Mouse (Mus musculus): Measurements from ENCODE around the gene Pik3ap1. TPM values are rescaled to one million over a fixed set of nuclear protein-coding genes. Genes with fewer than 3 reads are reported as not detected.

The Pik3ap1 gene
- total and polyA plus RNA-seq, 3 experiments, result 0.07 to 0.16 TPM; not detected in 1

DNA sequence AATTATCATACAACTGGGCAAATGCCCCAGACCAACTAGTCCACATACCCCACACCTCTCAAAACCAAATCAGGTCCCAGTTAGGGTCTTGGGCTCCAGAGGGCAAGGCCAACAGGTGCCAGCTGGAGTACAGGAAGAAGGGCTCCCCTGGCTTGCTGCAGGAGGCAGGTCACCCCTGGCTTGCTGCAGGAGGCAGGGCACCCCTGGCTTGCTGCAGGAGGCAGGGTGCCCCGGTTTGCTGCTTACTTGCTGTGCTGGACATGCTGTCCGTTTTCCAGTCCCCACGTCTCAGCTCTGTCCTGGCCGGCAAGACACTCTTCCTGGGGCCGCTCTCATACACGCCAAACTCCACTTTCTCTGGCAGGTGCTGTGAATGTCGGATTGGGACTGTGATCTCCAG is 97.7 kb downstream of the Pik3ap1 start:
- TF ChIP-seq GATA2 (IDR thresholded peaks at IDR 0.05; ENCODE audit: borderline replicate concordance, low read depth, low read length) (no peak), GATA1 (IDR thresholded peaks at IDR 0.05; ENCODE audit: borderline replicate concordance, low read length) (no peak), POLR2AphosphoS5 (IDR thresholded peaks at IDR 0.05; ENCODE audit: insufficient replicate concordance, low read depth, low read length) (no peak), CTCF (IDR thresholded peaks at IDR 0.05; ENCODE audit: low read depth, low read length) (no peak), TAL1 (conservative IDR thresholded peaks at IDR 0.05; ENCODE audit: low read depth, low read length) (no peak)
- DNase-seq (ENCODE audit: low spot score), result no peak
- 0 out of 2 replicates have a peak, but pooled peaks cover 6% of the 10 kb centered on the region for H3K4me1 ChIP-seq (ENCODE audit: insufficient read depth, low read depth, low read length)
- H3K9me3 ChIP-seq (replicated peaks), result no peaks in the 10 kb centered on the region
- no peak for ATAC-seq (ENCODE audit: extremely low read depth, insufficient number of reproducible peaks, low FRiP score, poor library complexity, severe bottlenecking)
- no peaks in the 10 kb centered on the region for H3K36me3 ChIP-seq (replicated peaks)
- H3K27me3 ChIP-seq (ENCODE audit: insufficient read depth, low read length), result peaks cover 42% of the 10 kb centered on the region
- H3K4me3 ChIP-seq (ENCODE audit: low read depth, low read length), result no peak overlapping the region

DNA sequence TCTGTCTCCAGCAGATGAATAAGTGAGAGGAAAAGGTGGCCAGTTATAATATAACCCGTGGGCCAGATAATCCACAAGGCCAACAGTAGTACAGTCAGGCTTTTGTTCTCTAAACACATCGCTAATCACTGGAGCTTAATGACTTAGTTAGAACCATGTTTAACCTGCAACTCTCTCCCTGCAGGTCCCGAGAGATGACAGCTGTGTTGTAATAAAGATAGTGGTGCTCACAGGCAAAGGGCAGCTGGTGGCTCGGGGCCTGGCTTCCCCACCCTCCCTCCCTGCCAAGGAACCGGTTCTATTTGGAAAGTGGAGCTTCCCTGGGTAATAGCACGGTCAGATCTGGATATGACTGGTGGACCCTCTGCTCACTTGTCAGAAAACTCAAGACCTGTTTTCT is 100.4 kb downstream of the Pik3ap1 start:
- Histone ChIP-seq H3K4me1 (ENCODE audit: insufficient read depth, low read depth, low read length) (no peaks in the 10 kb centered on the region), H3K27me3 (ENCODE audit: insufficient read depth, low read length) (peaks cover 59% of the 10 kb centered on the region), H3K9me3 (replicated peaks) (no peaks in the 10 kb centered on the region), H3K4me3 (ENCODE audit: low read depth, low read length) (no peak overlapping the region), H3K36me3 (replicated peaks) (no peaks in the 10 kb centered on the region)
- DNase-seq (ENCODE audit: low spot score), result no peak
- TF ChIP-seq GATA1 (IDR thresholded peaks at IDR 0.05; ENCODE audit: borderline replicate concordance, low read length) (no peak), GATA2 (IDR thresholded peaks at IDR 0.05; ENCODE audit: borderline replicate concordance, low read depth, low read length) (no peak), CTCF (IDR thresholded peaks at IDR 0.05; ENCODE audit: low read depth, low read length) (no peak), POLR2AphosphoS5 (IDR thresholded peaks at IDR 0.05; ENCODE audit: insufficient replicate concordance, low read depth, low read length) (no peak), TAL1 (conservative IDR thresholded peaks at IDR 0.05; ENCODE audit: low read depth, low read length) (no peak)
- no peak for ATAC-seq (ENCODE audit: extremely low read depth, insufficient number of reproducible peaks, low FRiP score, poor library complexity, severe bottlenecking)

DNA sequence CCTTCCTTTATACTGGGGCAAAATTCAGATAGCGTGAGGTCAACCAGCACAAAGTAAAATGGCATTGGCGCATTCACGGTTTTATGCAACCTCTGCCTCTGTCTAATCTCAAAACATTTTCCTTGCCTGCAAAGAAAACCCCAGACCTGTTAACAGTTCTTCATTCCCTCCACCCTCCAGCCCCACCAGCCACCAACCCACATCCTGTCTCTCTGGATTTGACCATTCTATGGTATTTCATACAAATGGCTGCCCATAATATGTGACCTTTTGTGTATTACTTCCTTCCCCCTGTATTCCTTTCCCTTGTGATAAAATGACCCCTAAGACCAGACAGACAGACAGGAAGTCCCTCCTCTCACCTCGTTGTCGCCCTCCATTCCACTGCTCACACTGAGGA is 102.2 kb downstream of the Pik3ap1 start:
- 0 out of 2 replicates have a peak, but pooled peaks cover 1% of the 10 kb centered on the region for H3K4me1 ChIP-seq (ENCODE audit: insufficient read depth, low read depth, low read length)
- no peaks in the 10 kb centered on the region for H3K36me3 ChIP-seq (replicated peaks)
- TF ChIP-seq GATA1 (IDR thresholded peaks at IDR 0.05; ENCODE audit: borderline replicate concordance, low read length), result no peak
- TF ChIP-seq POLR2AphosphoS5 (IDR thresholded peaks at IDR 0.05; ENCODE audit: insufficient replicate concordance, low read depth, low read length), result no peak
- no peak for TF ChIP-seq GATA2 (IDR thresholded peaks at IDR 0.05; ENCODE audit: borderline replicate concordance, low read depth, low read length)
- no peak for TF ChIP-seq TAL1 (conservative IDR thresholded peaks at IDR 0.05; ENCODE audit: low read depth, low read length)
- no peak for TF ChIP-seq CTCF (IDR thresholded peaks at IDR 0.05; ENCODE audit: low read depth, low read length)
- H3K27me3 ChIP-seq (ENCODE audit: insufficient read depth, low read length), result peaks cover 64% of the 10 kb centered on the region
- ATAC-seq (ENCODE audit: extremely low read depth, insufficient number of reproducible peaks, low FRiP score, poor library complexity, severe bottlenecking) (no peak), DNase-seq (ENCODE audit: low spot score) (no peak)
- no peak overlapping the region for H3K4me3 ChIP-seq (ENCODE audit: low read depth, low read length)
- H3K9me3 ChIP-seq (replicated peaks), result no peaks in the 10 kb centered on the region

DNA sequence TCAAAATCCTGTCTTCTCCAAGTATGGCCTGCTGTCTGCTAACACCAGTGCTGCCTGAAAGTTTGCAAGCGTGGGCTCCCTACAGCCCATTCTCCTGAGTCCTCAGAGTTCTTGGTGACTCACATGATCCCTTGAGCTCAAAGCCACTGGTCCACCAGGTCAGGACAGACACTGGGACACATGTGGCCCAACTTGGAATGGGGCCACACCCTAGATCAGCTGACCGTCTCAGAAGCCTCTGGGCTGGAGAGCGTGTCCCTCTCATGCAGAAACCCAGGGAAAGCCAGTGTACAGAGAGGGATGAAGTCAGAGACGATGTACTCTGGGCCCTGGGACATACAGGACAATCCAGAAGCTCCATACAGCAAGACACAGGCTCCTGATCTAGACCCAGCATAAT is 102.7 kb downstream of the Pik3ap1 start:
- no peak overlapping the region for H3K4me3 ChIP-seq (ENCODE audit: low read depth, low read length)
- H3K27me3 ChIP-seq (ENCODE audit: insufficient read depth, low read length), result peaks cover 62% of the 10 kb centered on the region
- no peaks in the 10 kb centered on the region for H3K9me3 ChIP-seq (replicated peaks)
- no peaks in the 10 kb centered on the region for H3K36me3 ChIP-seq (replicated peaks)
- ATAC-seq (ENCODE audit: extremely low read depth, insufficient number of reproducible peaks, low FRiP score, poor library complexity, severe bottlenecking) (no peak), DNase-seq (ENCODE audit: low spot score) (no peak)
- 0 out of 2 replicates have a peak, but pooled peaks cover 1% of the 10 kb centered on the region for H3K4me1 ChIP-seq (ENCODE audit: insufficient read depth, low read depth, low read length)
- TF ChIP-seq GATA1 (IDR thresholded peaks at IDR 0.05; ENCODE audit: borderline replicate concordance, low read length) (no peak), CTCF (IDR thresholded peaks at IDR 0.05; ENCODE audit: low read depth, low read length) (no peak), GATA2 (IDR thresholded peaks at IDR 0.05; ENCODE audit: borderline replicate concordance, low read depth, low read length) (no peak), TAL1 (conservative IDR thresholded peaks at IDR 0.05; ENCODE audit: low read depth, low read length) (no peak), POLR2AphosphoS5 (IDR thresholded peaks at IDR 0.05; ENCODE audit: insufficient replicate concordance, low read depth, low read length) (no peak)

DNA sequence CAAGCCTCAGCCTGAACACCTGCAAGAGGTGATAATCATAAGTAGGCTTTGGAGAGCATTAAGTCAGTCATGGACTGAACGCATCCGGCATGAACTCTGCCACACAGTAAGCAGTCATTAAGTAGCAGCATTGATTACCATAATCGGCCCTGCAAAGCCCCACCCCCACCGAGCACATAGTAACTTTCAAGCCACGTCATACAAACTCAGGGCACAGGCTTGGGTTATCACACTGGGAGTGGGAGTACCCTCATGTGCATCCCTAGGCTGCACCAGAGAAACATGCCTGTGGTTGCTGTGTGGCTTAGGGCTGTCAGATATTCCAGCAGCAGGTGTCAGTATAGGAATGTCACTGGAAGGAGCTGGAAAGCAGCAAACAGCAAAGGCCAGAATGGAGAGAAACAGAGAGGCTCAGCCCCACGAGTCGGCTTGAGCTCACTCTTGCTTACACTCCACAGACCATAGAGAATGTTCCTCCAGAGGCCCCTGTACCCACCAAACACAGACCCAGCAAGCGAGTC is 105.1 kb downstream of the Pik3ap1 start:
- TF ChIP-seq GATA2 (IDR thresholded peaks at IDR 0.05; ENCODE audit: borderline replicate concordance, low read depth, low read length), result no peak
- TF ChIP-seq GATA1 (IDR thresholded peaks at IDR 0.05; ENCODE audit: borderline replicate concordance, low read length), result no peak
- no peak for TF ChIP-seq CTCF (IDR thresholded peaks at IDR 0.05; ENCODE audit: low read depth, low read length)
- TF ChIP-seq POLR2AphosphoS5 (IDR thresholded peaks at IDR 0.05; ENCODE audit: insufficient replicate concordance, low read depth, low read length), result no peak
- TF ChIP-seq TAL1 (conservative IDR thresholded peaks at IDR 0.05; ENCODE audit: low read depth, low read length), result no peak
- H3K27me3 ChIP-seq (ENCODE audit: insufficient read depth, low read length), result peaks cover 58% of the 10 kb centered on the region
- H3K4me3 ChIP-seq (ENCODE audit: low read depth, low read length), result no peak overlapping the region
- ATAC-seq (ENCODE audit: extremely low read depth, insufficient number of reproducible peaks, low FRiP score, poor library complexity, severe bottlenecking) (no peak), DNase-seq (ENCODE audit: low spot score) (no peak)
- 0 out of 2 replicates have a peak, but pooled peaks cover 1% of the 10 kb centered on the region for H3K4me1 ChIP-seq (ENCODE audit: insufficient read depth, low read depth, low read length)
- no peaks in the 10 kb centered on the region for H3K36me3 ChIP-seq (replicated peaks)
- no peaks in the 10 kb centered on the region for H3K9me3 ChIP-seq (replicated peaks)

DNA sequence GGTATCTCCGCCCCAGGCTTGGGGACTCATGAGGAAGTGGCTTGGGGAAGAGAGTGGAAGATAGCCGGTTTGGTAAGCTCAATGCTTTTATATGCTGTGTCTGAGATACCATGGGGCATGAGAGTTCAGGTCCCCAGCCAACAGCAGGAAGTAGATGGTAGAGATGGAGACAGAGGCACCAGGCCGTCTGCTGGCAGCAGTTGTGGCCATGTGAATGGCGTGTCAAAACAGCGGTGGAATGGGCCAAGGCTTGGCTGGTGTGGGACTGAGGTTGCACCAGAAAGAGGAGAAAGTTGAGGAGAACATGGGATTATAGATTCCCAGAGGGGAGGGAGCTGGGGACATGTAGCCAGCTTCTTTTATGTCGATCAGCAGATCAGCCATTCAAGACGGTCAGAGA is 106.3 kb downstream of the Pik3ap1 start:
- DNase-seq (ENCODE audit: low spot score) (no peak), ATAC-seq (ENCODE audit: extremely low read depth, insufficient number of reproducible peaks, low FRiP score, poor library complexity, severe bottlenecking) (no peak)
- Histone ChIP-seq H3K4me1 (ENCODE audit: insufficient read depth, low read depth, low read length) (0 out of 2 replicates have a peak, but pooled peaks cover 1% of the 10 kb centered on the region), H3K4me3 (ENCODE audit: low read depth, low read length) (no peak overlapping the region), H3K36me3 (replicated peaks) (no peaks in the 10 kb centered on the region), H3K27me3 (ENCODE audit: insufficient read depth, low read length) (peaks cover 55% of the 10 kb centered on the region), H3K9me3 (replicated peaks) (no peaks in the 10 kb centered on the region)
- TF ChIP-seq GATA1 (IDR thresholded peaks at IDR 0.05; ENCODE audit: borderline replicate concordance, low read length), result no peak
- no peak for TF ChIP-seq POLR2AphosphoS5 (IDR thresholded peaks at IDR 0.05; ENCODE audit: insufficient replicate concordance, low read depth, low read length)
- no peak for TF ChIP-seq CTCF (IDR thresholded peaks at IDR 0.05; ENCODE audit: low read depth, low read length)
- TF ChIP-seq TAL1 (conservative IDR thresholded peaks at IDR 0.05; ENCODE audit: low read depth, low read length), result no peak
- no peak for TF ChIP-seq GATA2 (IDR thresholded peaks at IDR 0.05; ENCODE audit: borderline replicate concordance, low read depth, low read length)
